Mouse (Mus musculus): ENCODE measurements around the gene Nfyc. TPM values are rescaled to one million over a fixed set of nuclear protein-coding genes. Genes with fewer than 3 reads are reported as not detected.

The Nfyc gene
- polyA plus RNA-seq, 1 experiment from 2014 or later, result 108 TPM

DNA sequence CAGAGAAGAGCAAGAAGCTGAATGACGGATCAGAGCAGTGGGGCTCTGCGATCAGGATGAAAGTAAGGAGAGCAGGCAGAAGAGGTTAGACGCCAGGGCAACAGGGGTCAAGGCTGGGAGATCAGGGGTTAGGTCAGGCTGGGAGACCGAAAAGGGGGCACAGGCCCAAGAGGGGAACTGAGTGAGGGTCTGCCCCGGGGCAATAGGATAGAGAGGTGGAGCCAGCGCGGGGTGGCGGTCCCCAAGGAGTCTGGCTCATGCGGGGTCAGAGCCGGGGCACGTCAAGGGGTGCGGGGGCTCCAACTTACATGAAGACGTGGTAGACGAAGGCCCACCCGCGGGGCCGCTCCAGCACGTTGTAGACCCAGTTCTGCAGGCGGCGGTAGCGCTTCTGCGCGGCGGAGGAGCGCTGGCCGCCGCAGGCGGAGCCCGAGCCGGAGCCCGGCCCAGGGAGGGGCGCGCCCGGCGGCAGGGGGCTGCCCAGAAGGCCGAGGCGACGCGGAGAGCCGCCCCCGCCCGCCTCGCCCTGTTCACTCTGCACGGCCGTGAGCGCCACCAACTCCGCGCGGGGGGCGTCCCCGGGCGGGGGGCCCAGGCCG lies 84.7 kb downstream of the Nfyc start:
- Histone ChIP-seq H3K4me1 (peaks cover 31% of the 10 kb centered on the region), H3K27me3 (peaks cover 96% of the 10 kb centered on the region), H3K36me3 (no peaks in the 10 kb centered on the region), H3K4me3 (peak overlapping the region; percentile 71), H3K9me3 (no peaks in the 10 kb centered on the region), H3K4me2 (replicated peaks) (peak overlapping the region; percentile 100), H3K9ac (replicated peaks) (peak overlapping the region; percentile 61), H3K27ac (replicated peaks) (no peak overlapping the region)
- peak; percentile 69 for ATAC-seq (ENCODE audit: low FRiP score, low read depth)
- WGBS, result 1% methylated on average over 45 of the region's 53 CpGs

DNA sequence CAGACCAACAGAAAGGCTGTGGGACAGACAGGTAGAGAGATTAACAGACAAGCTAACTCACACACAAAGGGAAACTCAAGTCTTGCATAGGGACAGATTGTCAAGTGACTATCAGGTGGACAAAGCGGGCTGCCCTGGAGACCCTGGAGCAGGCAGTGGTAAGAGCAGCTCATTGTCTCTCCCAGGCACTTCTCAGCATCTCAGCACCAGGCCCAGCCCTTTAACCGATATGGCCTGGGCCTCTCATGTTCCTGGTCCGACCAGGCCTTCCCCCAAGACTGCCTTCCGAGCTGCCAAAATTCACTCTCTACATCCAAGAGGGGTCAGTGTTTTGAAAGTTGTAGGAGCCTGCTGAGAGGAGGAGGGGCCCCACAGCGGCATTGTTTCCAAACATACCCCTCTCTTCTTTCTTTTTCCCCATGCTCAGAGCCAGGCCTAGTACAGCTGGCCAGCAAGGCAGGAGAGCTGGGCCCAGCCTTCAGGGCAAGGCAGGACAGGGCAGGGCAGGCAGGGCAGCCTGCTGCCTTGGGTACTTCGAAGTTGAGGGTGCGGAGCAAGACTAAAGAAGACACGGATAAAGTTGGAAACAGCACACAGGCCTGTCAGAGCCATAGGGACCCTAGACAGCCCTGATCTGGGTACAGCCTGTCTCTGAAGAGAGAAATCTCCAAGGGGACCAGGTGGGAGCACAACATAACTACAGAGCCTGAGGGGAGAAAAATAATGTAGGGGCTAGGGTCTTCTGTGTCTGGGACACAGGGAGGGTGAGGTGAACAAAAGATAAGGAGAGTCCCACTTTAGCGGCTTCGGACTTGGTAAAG lies 85.4 kb downstream of the Nfyc start:
- H3K9me3 ChIP-seq, result no peaks in the 10 kb centered on the region
- peak overlapping the region; percentile 71; the same call in 1 of the 2 replicates for H3K4me3 ChIP-seq
- peaks cover 89% of the 10 kb centered on the region for H3K27me3 ChIP-seq
- no peak overlapping the region for H3K27ac ChIP-seq (replicated peaks)
- peaks cover 31% of the 10 kb centered on the region for H3K4me1 ChIP-seq
- ATAC-seq (ENCODE audit: low FRiP score, low read depth), result no peak
- 10% methylated on average over 10 of the region's 10 CpGs for WGBS
- H3K36me3 ChIP-seq, result no peaks in the 10 kb centered on the region
- H3K9ac ChIP-seq (replicated peaks), result no peak overlapping the region
- H3K4me2 ChIP-seq (replicated peaks), result peak overlapping the region; percentile 100

DNA sequence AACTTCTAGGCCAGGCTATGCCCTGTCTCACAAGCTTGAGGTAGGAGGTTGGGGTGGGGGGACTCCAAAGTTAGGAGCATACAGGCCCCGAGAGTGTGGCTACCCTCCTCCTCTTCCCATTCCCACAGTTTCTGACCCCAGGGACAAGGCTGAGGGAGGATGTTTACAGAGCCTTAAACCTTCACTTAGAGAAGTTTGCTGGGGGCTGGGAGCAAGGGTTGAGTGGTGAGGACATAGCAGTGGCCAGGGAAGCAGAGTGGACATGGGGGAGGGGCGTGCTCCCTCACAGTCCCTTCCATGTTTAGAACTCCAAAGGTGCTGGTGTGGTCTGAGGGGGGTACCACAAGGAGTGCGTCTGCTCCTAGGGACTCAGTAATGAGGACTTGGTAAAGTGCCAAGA lies 87.7 kb downstream of the Nfyc start:
- peaks cover 73% of the 10 kb centered on the region for H3K27me3 ChIP-seq
- no peak overlapping the region for H3K27ac ChIP-seq (replicated peaks)
- no peak for ATAC-seq (ENCODE audit: low FRiP score, low read depth)
- H3K9me3 ChIP-seq, result no peaks in the 10 kb centered on the region
- no peak overlapping the region for H3K9ac ChIP-seq (replicated peaks)
- no peak overlapping the region for H3K4me2 ChIP-seq (replicated peaks)
- no peaks in the 10 kb centered on the region for H3K36me3 ChIP-seq
- 81% methylated on average over 3 of the region's 3 CpGs for WGBS
- H3K4me1 ChIP-seq, result peaks cover 29% of the 10 kb centered on the region
- no peak overlapping the region for H3K4me3 ChIP-seq

- no peaks in the 10 kb centered on the region for H3K36me3 ChIP-seq
- WGBS, result 71% methylated on average over 6 of the region's 6 CpGs
- no peak overlapping the region for H3K4me3 ChIP-seq
- peaks cover 8% of the 10 kb centered on the region; the same call in 1 of the 2 replicates for H3K4me1 ChIP-seq
- H3K9me3 ChIP-seq, result no peaks in the 10 kb centered on the region
- H3K4me2 ChIP-seq (replicated peaks), result no peak overlapping the region
- H3K27me3 ChIP-seq, result peaks cover 54% of the 10 kb centered on the region
- ATAC-seq (ENCODE audit: low FRiP score, low read depth), result no peak
- no peak overlapping the region for H3K27ac ChIP-seq (replicated peaks)
- H3K9ac ChIP-seq (replicated peaks), result no peak overlapping the region
These were observed 90.1 kb downstream of the Nfyc start for GRCm38 (mm10) chr4:120741303-120741702.

GRCm38 (mm10) chr4:120734012-120734622 lies 97.3 kb downstream of the Nfyc start:
- Histone ChIP-seq H3K4me3 (no peak overlapping the region), H3K36me3 (no peaks in the 10 kb centered on the region), H3K4me2 (replicated peaks) (no peak overlapping the region), H3K27me3 (peaks cover 63% of the 10 kb centered on the region), H3K9ac (replicated peaks) (no peak overlapping the region), H3K9me3 (no peaks in the 10 kb centered on the region), H3K27ac (replicated peaks) (no peak overlapping the region), H3K4me1 (peaks cover 23% of the 10 kb centered on the region)
- 79% methylated on average over 5 of the region's 5 CpGs for WGBS
- no peak for ATAC-seq (ENCODE audit: low FRiP score, low read depth)

- WGBS, result 75% methylated on average over 6 of the region's 6 CpGs
- ATAC-seq (ENCODE audit: low FRiP score, low read depth), result no peak
These were observed 98.6 kb downstream of the Nfyc start for GRCm38 (mm10) chr4:120732737-120733136.

GRCm38 (mm10) chr4:120731030-120731644 lies 100.2 kb downstream of the Nfyc start:
- Histone ChIP-seq H3K4me2 (replicated peaks) (peak overlapping the region; percentile 78), H3K9me3 (no peaks in the 10 kb centered on the region), H3K27ac (replicated peaks) (no peak overlapping the region), H3K36me3 (no peaks in the 10 kb centered on the region), H3K4me3 (peak overlapping the region; percentile 48), H3K9ac (replicated peaks) (peak overlapping the region; percentile 55), H3K27me3 (peaks cover 64% of the 10 kb centered on the region), H3K4me1 (peaks cover 23% of the 10 kb centered on the region)
- peak; percentile 83 for ATAC-seq (ENCODE audit: low FRiP score, low read depth)
- 1% methylated on average over 39 of the region's 40 CpGs for WGBS

More at GRCm38 (mm10) chr4:120732737-120733136, 98.6 kb downstream of the Nfyc start:
- Histone ChIP-seq H3K4me2 (replicated peaks) (no peak overlapping the region), H3K4me1 (peaks cover 23% of the 10 kb centered on the region), H3K36me3 (no peaks in the 10 kb centered on the region), H3K27ac (replicated peaks) (no peak overlapping the region), H3K9ac (replicated peaks) (no peak overlapping the region), H3K27me3 (peaks cover 66% of the 10 kb centered on the region), H3K9me3 (no peaks in the 10 kb centered on the region), H3K4me3 (no peak overlapping the region)

GRCm38 (mm10) chr4:120730574-120730973 lies 100.8 kb downstream of the Nfyc start:
- H3K9ac ChIP-seq (replicated peaks), result no peak overlapping the region
- peak; percentile 41 for ATAC-seq (ENCODE audit: low FRiP score, low read depth)
- no peaks in the 10 kb centered on the region for H3K36me3 ChIP-seq
- WGBS, result 36% methylated on average over 6 of the region's 6 CpGs
- no peak overlapping the region for H3K27ac ChIP-seq (replicated peaks)
- H3K4me3 ChIP-seq, result peak overlapping the region; percentile 48
- no peaks in the 10 kb centered on the region for H3K9me3 ChIP-seq
- H3K27me3 ChIP-seq, result peaks cover 64% of the 10 kb centered on the region
- peak overlapping the region; percentile 78 for H3K4me2 ChIP-seq (replicated peaks)
- peaks cover 23% of the 10 kb centered on the region for H3K4me1 ChIP-seq

GRCm38 (mm10) chr4:120730146-120730545 lies 101.2 kb downstream of the Nfyc start:
- H3K27me3 ChIP-seq, result peaks cover 64% of the 10 kb centered on the region
- H3K9me3 ChIP-seq, result no peaks in the 10 kb centered on the region
- WGBS, result 82% methylated on average over 6 of the region's 6 CpGs
- no peak for ATAC-seq (ENCODE audit: low FRiP score, low read depth)
- H3K4me2 ChIP-seq (replicated peaks), result no peak overlapping the region
- H3K36me3 ChIP-seq, result no peaks in the 10 kb centered on the region
- no peak overlapping the region for H3K27ac ChIP-seq (replicated peaks)
- H3K4me1 ChIP-seq, result peaks cover 23% of the 10 kb centered on the region
- H3K9ac ChIP-seq (replicated peaks), result no peak overlapping the region
- no peak overlapping the region for H3K4me3 ChIP-seq

DNA sequence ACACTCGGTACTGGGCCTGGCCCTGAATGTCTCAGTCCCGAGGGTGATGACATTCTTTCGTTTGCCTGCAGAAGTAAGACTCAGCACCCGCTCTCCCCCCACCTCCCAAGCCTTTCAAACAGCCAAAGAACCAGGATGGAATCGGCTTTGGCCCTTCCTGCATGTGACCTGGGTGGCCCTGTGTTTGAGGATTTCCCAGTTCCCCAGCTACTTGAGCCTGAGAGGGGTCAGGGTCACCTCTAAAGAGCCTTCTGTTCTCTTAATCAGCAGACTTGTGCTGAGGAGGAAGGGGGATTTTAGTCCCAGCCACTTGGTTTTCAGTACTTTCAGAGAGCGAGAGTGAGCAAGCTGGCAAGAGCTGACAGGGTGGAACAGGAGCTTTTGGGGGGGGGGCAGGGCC lies 101.9 kb downstream of the Nfyc start:
- 25% methylated on average over 6 of the region's 6 CpGs for WGBS
- H3K4me1 ChIP-seq, result peaks cover 23% of the 10 kb centered on the region

GRCm38 (mm10) chr4:120727842-120728241 lies 103.5 kb downstream of the Nfyc start:
- no peak for ATAC-seq (ENCODE audit: low FRiP score, low read depth)
- peaks cover 13% of the 10 kb centered on the region for H3K4me1 ChIP-seq
- 87% methylated on average over 11 of the region's 11 CpGs for WGBS

More for the DNA sequence above, 101.9 kb downstream of the Nfyc start:
- Histone ChIP-seq H3K9me3 (no peaks in the 10 kb centered on the region), H3K9ac (replicated peaks) (no peak overlapping the region), H3K36me3 (no peaks in the 10 kb centered on the region), H3K27ac (replicated peaks) (no peak overlapping the region), H3K4me3 (no peak overlapping the region), H3K27me3 (peaks cover 59% of the 10 kb centered on the region), H3K4me2 (replicated peaks) (no peak overlapping the region)
- no peak for ATAC-seq (ENCODE audit: low FRiP score, low read depth)

DNA sequence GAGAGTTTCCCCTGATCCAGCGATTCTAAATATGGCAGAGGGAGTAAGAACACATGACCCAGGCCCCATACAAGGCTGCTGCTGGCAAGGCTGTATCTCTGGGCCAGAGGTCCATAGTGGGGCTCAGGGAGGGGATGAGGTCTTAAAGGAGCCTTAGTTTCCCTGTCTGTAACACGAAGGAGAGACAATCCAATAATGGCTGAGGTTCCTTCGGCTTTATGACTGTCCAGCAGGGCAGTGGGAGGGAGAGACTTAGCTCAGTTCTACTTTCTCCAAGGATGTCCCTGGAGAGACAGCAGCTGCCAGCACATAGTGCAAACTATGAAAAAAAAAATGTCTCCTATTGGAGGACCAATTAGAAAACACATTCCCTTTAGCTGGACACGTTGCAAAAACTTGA lies 105.2 kb downstream of the Nfyc start:
- H3K36me3 ChIP-seq, result no peaks in the 10 kb centered on the region
- H3K4me1 ChIP-seq, result peaks cover 7% of the 10 kb centered on the region
- H3K4me2 ChIP-seq (replicated peaks), result no peak overlapping the region
- no peak overlapping the region for H3K27ac ChIP-seq (replicated peaks)
- WGBS, result 65% methylated on average over 4 of the region's 4 CpGs
- peaks cover 27% of the 10 kb centered on the region for H3K27me3 ChIP-seq
- H3K4me3 ChIP-seq, result no peak overlapping the region
- ATAC-seq (ENCODE audit: low FRiP score, low read depth), result no peak
- H3K9me3 ChIP-seq, result no peaks in the 10 kb centered on the region
- H3K9ac ChIP-seq (replicated peaks), result no peak overlapping the region

More at GRCm38 (mm10) chr4:120727842-120728241, 103.5 kb downstream of the Nfyc start:
- Histone ChIP-seq H3K4me2 (replicated peaks) (no peak overlapping the region), H3K36me3 (no peaks in the 10 kb centered on the region), H3K4me3 (no peak overlapping the region), H3K9me3 (no peaks in the 10 kb centered on the region), H3K27ac (replicated peaks) (no peak overlapping the region), H3K27me3 (peaks cover 43% of the 10 kb centered on the region), H3K9ac (replicated peaks) (no peak overlapping the region)

All from midbrain, embryonic 12.5 days (tissue).